Mouse (Mus musculus): ENCODE measurements around the gene Tmem240. TPM values are rescaled to one million over a fixed set of nuclear protein-coding genes. Genes with fewer than 3 reads are reported as not detected.

The Tmem240 gene
- 2.1 and 2.6 TPM in 2 replicates for polyA plus RNA-seq (2012; rRNA removed; ENCODE audit: low replicate concordance)

DNA sequence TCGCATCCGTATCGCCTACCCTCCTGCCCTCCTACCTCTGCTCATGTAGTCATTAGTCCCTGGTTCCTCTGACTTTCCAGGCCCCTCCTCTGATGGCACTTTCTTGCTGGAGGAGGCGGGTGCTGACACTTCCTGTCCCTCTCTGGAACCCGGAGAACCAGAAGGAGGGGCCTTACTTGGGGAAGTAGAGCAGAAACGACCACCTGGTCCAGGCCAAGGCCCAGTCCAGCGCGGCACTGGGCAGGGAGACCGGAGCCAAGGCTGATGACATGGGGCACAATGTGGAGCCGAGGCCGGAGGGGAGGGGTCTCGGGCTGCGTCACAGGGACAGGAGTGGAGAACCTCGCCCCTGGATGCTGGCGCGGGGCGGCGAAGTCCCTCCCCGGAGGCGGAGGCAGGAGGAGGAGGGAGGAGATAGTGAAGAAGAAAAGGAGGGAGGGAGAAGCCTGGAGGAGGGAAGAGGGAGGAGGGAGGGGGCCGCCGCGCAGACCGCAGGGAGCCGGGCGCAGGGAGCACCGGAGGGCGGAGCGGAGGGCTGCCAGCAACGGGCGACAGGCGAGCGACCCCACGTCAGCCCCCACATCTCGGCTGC lies at the start of gene Tmem240:
Gene Tmem240 (plus strand): TSS at position 451 of the 592 bp plus-strand sequence.

DNA sequence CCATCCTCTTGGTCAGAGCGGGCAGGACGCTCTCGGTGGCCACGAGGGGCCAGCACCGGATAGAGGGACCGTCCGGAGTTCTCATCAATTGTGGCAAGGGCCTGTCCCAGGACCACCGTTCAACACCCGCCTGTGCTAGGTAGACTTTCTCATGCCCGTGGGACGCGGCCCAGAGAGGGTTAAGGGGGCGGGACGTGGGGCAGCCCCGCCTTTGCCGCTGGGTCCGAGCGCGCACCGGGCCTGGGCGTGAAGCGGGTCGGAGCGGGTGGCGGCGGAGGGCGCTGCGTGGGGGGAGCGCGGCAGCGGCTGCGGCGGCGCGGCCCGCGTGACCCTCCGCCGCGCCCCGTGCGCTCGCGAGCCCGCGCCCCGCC lies 40.5 kb upstream of the Tmem240 start, which contains the start of gene Fndc10:
Gene Fndc10 (plus strand): TSS at position 232 of the 371 bp plus-strand sequence.

DNA sequence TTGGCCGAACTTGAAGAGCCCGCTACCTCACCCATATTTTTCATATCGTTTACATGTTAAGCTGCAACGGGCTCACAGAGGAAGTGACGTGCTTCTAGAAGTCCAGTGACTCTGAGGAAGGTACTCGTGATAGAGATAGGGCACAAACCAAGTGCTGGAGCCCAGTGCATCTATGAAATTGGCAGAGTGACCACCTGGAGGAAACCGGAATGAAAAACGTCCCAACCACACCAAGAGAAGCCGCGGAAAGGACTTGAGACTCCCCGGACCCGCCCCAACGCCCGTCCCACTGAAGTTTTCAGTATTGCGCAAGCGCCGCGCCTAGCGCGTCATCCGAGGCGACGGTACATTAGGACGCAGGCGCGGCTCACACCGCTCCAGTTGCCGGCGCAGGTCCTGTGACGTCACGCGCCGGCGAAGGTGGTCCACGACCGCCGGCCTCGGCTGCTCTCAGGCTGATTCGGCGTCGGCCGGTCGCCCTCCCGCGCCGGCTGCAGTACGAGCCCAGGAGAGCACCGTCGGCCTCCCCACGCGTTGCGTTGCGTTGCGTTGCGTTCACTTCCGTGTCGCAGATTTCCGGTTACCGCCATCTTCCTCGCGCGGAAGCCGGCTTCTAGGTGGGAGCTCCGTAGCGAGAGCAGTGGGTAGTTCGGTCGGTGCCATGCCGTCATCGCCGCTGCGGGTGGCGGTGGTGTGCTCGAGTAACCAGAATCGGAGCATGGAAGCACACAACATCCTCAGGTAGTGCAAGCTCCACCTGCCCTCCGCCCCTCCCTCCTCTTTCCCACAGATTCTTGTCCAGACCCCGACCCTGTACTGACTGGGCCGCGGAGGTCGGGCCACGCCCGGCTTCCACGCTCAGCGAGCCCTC lies 29.6 kb upstream of the Tmem240 start, which contains the start of gene Ssu72:
Gene Ssu72 (plus strand): TSS at position 80 of the 871 bp plus-strand sequence.

DNA sequence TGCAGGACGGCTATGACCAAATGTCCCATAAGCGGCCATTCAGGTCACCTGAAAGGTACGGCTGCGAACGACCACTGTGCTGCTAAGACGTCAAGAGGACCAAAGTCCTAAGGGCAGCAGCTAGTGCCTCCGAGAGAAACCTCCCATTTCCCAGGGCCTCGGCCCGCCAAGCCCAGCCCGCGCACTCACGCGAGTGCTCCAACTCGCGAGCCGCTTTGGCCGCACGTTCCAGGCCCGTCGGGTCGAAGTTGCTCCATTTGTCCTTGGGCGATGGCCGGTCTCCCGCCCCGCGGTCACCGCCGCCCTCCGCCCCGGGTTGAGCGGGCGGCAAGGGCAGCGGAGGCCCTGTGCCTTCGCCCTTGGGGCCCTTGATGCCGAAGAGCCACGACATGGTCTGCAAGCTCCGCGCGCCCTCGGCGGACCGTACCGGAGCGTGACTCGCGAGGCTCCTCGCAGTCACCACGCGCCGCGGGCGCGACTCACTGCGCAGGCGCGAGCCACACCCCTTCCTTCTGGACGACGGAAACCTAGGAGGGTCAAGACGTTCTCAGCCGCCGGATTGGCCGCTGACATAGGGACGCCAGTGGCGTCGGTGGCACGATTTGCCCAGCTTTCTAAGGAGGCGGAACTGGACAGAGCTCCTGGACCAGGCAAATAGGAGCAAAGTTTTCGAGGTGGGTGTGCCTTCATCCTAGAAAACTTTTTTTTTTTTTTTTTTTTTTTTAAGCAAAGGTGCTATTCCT lies 26.2 kb downstream of the Tmem240 start, which contains the start of gene Atad3a:
Gene Atad3a (minus strand): TSS at position 481 of the 743 bp plus-strand sequence.

DNA sequence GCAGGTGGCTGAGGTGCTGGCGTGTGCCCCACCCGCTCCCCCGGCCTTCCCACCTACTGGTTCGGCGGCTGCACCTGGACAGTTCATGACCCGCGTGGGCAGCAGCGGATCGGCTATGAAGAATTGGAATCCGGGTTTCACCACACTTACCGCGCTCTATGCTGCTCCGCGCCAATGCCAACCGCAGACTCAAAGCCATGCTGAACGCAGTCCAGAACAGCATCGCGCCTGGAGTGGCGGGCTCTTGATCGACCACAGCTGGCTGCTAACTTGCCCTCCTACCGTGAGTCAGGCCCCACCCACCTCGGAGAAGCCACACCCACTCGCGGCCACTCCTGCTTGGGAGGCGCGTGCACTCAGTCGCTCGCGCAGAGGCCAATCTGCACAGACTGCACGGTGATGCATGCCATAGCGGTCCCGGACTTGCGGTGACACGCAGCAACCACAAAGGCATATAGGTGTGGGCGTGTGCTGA lies 39.7 kb downstream of the Tmem240 start, which contains the start of gene Vwa1:
Gene Vwa1 (minus strand): TSS at position 419 of the 475 bp plus-strand sequence.

DNA sequence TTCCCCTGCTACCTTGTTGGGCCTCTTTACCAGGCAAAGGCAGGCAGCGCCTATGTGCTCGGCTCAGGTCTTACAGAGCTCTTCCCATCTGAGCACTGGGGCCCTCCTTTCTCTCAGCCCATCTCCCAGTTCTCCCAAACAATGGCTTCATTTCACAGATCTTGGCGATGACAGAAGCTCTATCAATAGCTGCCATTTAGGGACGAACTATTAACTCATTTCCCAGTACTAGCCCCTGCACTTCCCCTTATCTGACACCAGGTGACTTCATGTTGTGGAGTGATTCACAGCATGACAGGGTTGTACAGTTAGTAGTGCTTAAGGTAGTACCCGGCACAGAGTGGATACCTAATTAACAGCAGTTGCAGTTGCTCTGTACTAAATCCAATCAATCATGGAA lies 51.2 kb downstream of the Tmem240 start, which contains the start of gene Tmem88b:
Gene Tmem88b (minus strand): TSS at position 56 of the 400 bp plus-strand sequence.

DNA sequence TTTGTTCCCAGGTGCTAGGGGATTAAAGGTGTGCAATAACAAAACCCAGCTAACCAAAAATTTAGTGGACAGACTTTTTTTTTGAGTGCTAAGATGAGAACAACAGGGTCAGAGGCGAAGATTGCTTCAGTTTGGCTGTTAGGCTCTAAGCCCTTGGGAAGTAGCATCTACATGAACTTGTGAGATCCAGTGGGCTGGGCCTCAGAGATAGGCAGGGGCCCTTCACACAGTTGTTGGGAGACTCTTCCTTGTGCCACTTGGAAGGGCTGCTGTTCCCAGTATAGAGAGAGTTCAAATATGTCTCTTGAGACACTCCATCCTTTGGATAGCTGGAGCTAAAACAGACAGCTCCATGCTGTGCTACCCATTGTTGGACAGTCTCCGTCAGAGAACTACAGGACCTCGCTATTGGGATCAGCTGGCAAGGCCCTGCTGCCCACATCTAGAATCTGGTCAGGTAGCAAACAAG lies 55.5 kb downstream of the Tmem240 start, which contains the start of gene Ankrd65:
Gene Ankrd65 (plus strand): TSS at position 419 of the 469 bp plus-strand sequence.

Other genes with a start within 250 kb of the Tmem240 start
- 572 and 1,051 TPM in 2 replicates for gene Gnb1, start 243.4 kb upstream of the Tmem240 start, polyA plus RNA-seq (2012; rRNA removed; ENCODE audit: low replicate concordance)
- 187 and 214 TPM in 2 replicates for gene Nadk, start 172.4 kb upstream of the Tmem240 start, polyA plus RNA-seq (2012; rRNA removed; ENCODE audit: low replicate concordance)
- gene Slc35e2, start 133.4 kb upstream of the Tmem240 start, polyA plus RNA-seq (2012; rRNA removed; ENCODE audit: low replicate concordance): 9.1 and 11.8 TPM in 2 replicates
- gene Cdk11b, start 109.9 kb upstream of the Tmem240 start, polyA plus RNA-seq (2012; rRNA removed; ENCODE audit: low replicate concordance): 16.8 and 20.2 TPM in 2 replicates
- not detected in 2 replicates for gene Gm10563, start 89.4 kb upstream of the Tmem240 start, polyA plus RNA-seq (2012; rRNA removed; ENCODE audit: low replicate concordance)
- gene Mmp23, start 81.4 kb upstream of the Tmem240 start, polyA plus RNA-seq (2012; rRNA removed; ENCODE audit: low replicate concordance): 52.3 and 103 TPM in 2 replicates
- 64.0 and 102 TPM in 2 replicates for gene Mib2, start 65.6 kb upstream of the Tmem240 start, polyA plus RNA-seq (2012; rRNA removed; ENCODE audit: low replicate concordance)
- gene Fndc10, start 40.5 kb upstream of the Tmem240 start, polyA plus RNA-seq (2012; rRNA removed; ENCODE audit: low replicate concordance): 21.6 and 35.6 TPM in 2 replicates
- gene Ssu72, start 30.0 kb upstream of the Tmem240 start, polyA plus RNA-seq (2012; rRNA removed; ENCODE audit: low replicate concordance): 88.8 and 157 TPM in 2 replicates
- 140 and 144 TPM in 2 replicates for gene Atad3a, start 26.3 kb downstream of the Tmem240 start, polyA plus RNA-seq (2012; rRNA removed; ENCODE audit: low replicate concordance)
- gene Vwa1, start 39.9 kb downstream of the Tmem240 start, polyA plus RNA-seq (2012; rRNA removed; ENCODE audit: low replicate concordance): 24.1 and 41.9 TPM in 2 replicates
- 1.9 and 2.6 TPM in 2 replicates for gene Tmem88b, start 51.1 kb downstream of the Tmem240 start, polyA plus RNA-seq (2012; rRNA removed; ENCODE audit: low replicate concordance)
- 0.32 and 0.54 TPM in 2 replicates for gene Ankrd65, start 55.6 kb downstream of the Tmem240 start, polyA plus RNA-seq (2012; rRNA removed; ENCODE audit: low replicate concordance)
- gene Mrpl20, start 68.1 kb downstream of the Tmem240 start, polyA plus RNA-seq (2012; rRNA removed; ENCODE audit: low replicate concordance): 47.4 and 59.6 TPM in 2 replicates
- gene Ccnl2, start 77.7 kb downstream of the Tmem240 start, polyA plus RNA-seq (2012; rRNA removed; ENCODE audit: low replicate concordance): 63.4 and 98.7 TPM in 2 replicates
- 149 and 245 TPM in 2 replicates for gene Aurkaip1, start 96.5 kb downstream of the Tmem240 start, polyA plus RNA-seq (2012; rRNA removed; ENCODE audit: low replicate concordance)
- gene Mxra8, start 104.9 kb downstream of the Tmem240 start, polyA plus RNA-seq (2012; rRNA removed; ENCODE audit: low replicate concordance): 274 and 383 TPM in 2 replicates
- 153 and 223 TPM in 2 replicates for gene Dvl1, start 112.6 kb downstream of the Tmem240 start, polyA plus RNA-seq (2012; rRNA removed; ENCODE audit: low replicate concordance)
- gene Tas1r3, start 128.6 kb downstream of the Tmem240 start, polyA plus RNA-seq (2012; rRNA removed; ENCODE audit: low replicate concordance): 1.3 and 1.5 TPM in 2 replicates
- 32.4 and 36.2 TPM in 2 replicates for gene Cptp, start 134.6 kb downstream of the Tmem240 start, polyA plus RNA-seq (2012; rRNA removed; ENCODE audit: low replicate concordance)
- 33.7 and 47.4 TPM in 2 replicates for gene Ints11, start 134.7 kb downstream of the Tmem240 start, polyA plus RNA-seq (2012; rRNA removed; ENCODE audit: low replicate concordance)
- 61.9 and 134 TPM in 2 replicates for gene Pusl1, start 157.0 kb downstream of the Tmem240 start, polyA plus RNA-seq (2012; rRNA removed; ENCODE audit: low replicate concordance)
- 43.7 and 50.5 TPM in 2 replicates for gene Acap3, start 157.0 kb downstream of the Tmem240 start, polyA plus RNA-seq (2012; rRNA removed; ENCODE audit: low replicate concordance)
- gene Ube2j2, start 209.0 kb downstream of the Tmem240 start, polyA plus RNA-seq (2012; rRNA removed; ENCODE audit: low replicate concordance): 39.4 and 89.6 TPM in 2 replicates
- gene C1qtnf12, start 227.5 kb downstream of the Tmem240 start, polyA plus RNA-seq (2012; rRNA removed; ENCODE audit: low replicate concordance): 113 and 117 TPM in 2 replicates

Data from mammary gland, adult 2 months (tissue).